Mouse (Mus musculus): ENCODE results near the gene Trabd2b.

Trabd2b gene

GRCm38 (mm10) chr4:114406355-114407101 lies at the start of gene Trabd2b:
Gene Trabd2b, plus strand, starts transcription at chr4:114406724.
- DNase-seq (ENCODE audit: low spot score) = no peak

GRCm38 (mm10) chr4:114357420-114357819 lies 49.1 kb upstream of the Trabd2b start:
- DNase-seq (ENCODE audit: low spot score) = no peak

GRCm38 (mm10) chr4:114358874-114359273 lies 47.6 kb upstream of the Trabd2b start:
- DNase-seq (ENCODE audit: low spot score) = no peak

- DNase-seq (ENCODE audit: low spot score) = peak; percentile 27
Measured at GRCm38 (mm10) chr4:114359818-114360217, 46.7 kb upstream of the Trabd2b start.

GRCm38 (mm10) chr4:114361336-114361735 lies 45.2 kb upstream of the Trabd2b start:
- DNase-seq (ENCODE audit: low spot score) = no peak

GRCm38 (mm10) chr4:114365000-114365399 lies 41.5 kb upstream of the Trabd2b start:
- DNase-seq (ENCODE audit: low spot score) = no peak

- no peak for DNase-seq (ENCODE audit: low spot score)
Measured at GRCm38 (mm10) chr4:114365595-114365994, 40.9 kb upstream of the Trabd2b start.

GRCm38 (mm10) chr4:114367005-114367404 lies 39.5 kb upstream of the Trabd2b start:
- DNase-seq (ENCODE audit: low spot score) = no peak

- DNase-seq (ENCODE audit: low spot score) = no peak
Measured at GRCm38 (mm10) chr4:114367840-114368239, 38.7 kb upstream of the Trabd2b start.

GRCm38 (mm10) chr4:114369591-114369990 lies 36.9 kb upstream of the Trabd2b start:
- DNase-seq (ENCODE audit: low spot score) = no peak

- no peak for DNase-seq (ENCODE audit: low spot score)
Measured at GRCm38 (mm10) chr4:114370935-114371715, 35.4 kb upstream of the Trabd2b start.

- no peak for DNase-seq (ENCODE audit: low spot score)
Measured at GRCm38 (mm10) chr4:114372699-114373098, 33.8 kb upstream of the Trabd2b start.

- no peak for DNase-seq (ENCODE audit: low spot score)
Measured at GRCm38 (mm10) chr4:114374330-114374729, 32.2 kb upstream of the Trabd2b start.

GRCm38 (mm10) chr4:114377531-114377930 lies 29.0 kb upstream of the Trabd2b start:
- DNase-seq (ENCODE audit: low spot score) = no peak

GRCm38 (mm10) chr4:114378512-114378911 lies 28.0 kb upstream of the Trabd2b start:
- no peak for DNase-seq (ENCODE audit: low spot score)

- no peak for DNase-seq (ENCODE audit: low spot score)
Measured at GRCm38 (mm10) chr4:114379416-114379956, 27.0 kb upstream of the Trabd2b start.

- no peak for DNase-seq (ENCODE audit: low spot score)
Measured at GRCm38 (mm10) chr4:114382627-114383026, 23.9 kb upstream of the Trabd2b start.

- no peak for DNase-seq (ENCODE audit: low spot score)
Measured at GRCm38 (mm10) chr4:114385236-114385635, 21.3 kb upstream of the Trabd2b start.

GRCm38 (mm10) chr4:114386395-114386811 lies 20.1 kb upstream of the Trabd2b start:
- no peak for DNase-seq (ENCODE audit: low spot score)

- no peak for DNase-seq (ENCODE audit: low spot score)
Measured at GRCm38 (mm10) chr4:114387527-114388135, 18.9 kb upstream of the Trabd2b start.

- DNase-seq (ENCODE audit: low spot score) = no peak
Measured at GRCm38 (mm10) chr4:114388306-114388705, 18.2 kb upstream of the Trabd2b start.

- DNase-seq (ENCODE audit: low spot score) = no peak
Measured at GRCm38 (mm10) chr4:114389653-114390052, 16.9 kb upstream of the Trabd2b start.

- no peak for DNase-seq (ENCODE audit: low spot score)
Measured at GRCm38 (mm10) chr4:114397625-114398024, 8.9 kb upstream of the Trabd2b start.
